Mouse (Mus musculus) midbrain, postnatal 0 days (tissue): ENCODE data around the gene Dusp13. TPM values are rescaled to one million over a fixed set of nuclear protein-coding genes. Genes with fewer than 3 reads are reported as not detected.

Experiments used
- ATAC-seq: fragments of 200-750 bp; cut with Nextera tagmentation; 2 replicates; pipeline ENCODE4 v1.8.0; 2017; ENCODE audit warnings: moderate number of reproducible peaks, mild to moderate bottlenecking, moderate TSS enrichment, moderate library complexity; ENCODE audit not compliant: low FRiP score
- DNase-seq: peaks from one replicate; pipeline ENCODE4 v3.0.0-alpha.2; 2015; ENCODE audit warnings: low spot score
- H3K27ac ChIP-seq: fragments of 300-500 bp; sonication (generic); 2 replicates; pipeline ENCODE4 v1.5.1; 2014; ENCODE audit warnings: low read depth, mild to moderate bottlenecking, low read length, mixed read lengths
- H3K27me3 ChIP-seq: fragments of 300-500 bp; sonication (generic); 2 replicates; pipeline ENCODE4 v1.6.1; 2014; ENCODE audit warnings: low read length, control low read depth, mixed read lengths; ENCODE audit not compliant: insufficient read depth
- H3K36me3 ChIP-seq: fragments of 300-500 bp; sonication (generic); 2 replicates; pipeline ENCODE4 v1.6.1; 2014; ENCODE audit warnings: low read length, control low read depth, mixed read lengths; ENCODE audit not compliant: insufficient read depth
- H3K4me1 ChIP-seq: fragments of 300-500 bp; sonication (generic); 2 replicates; pipeline ENCODE4 v1.6.1; 2014; ENCODE audit warnings: mild to moderate bottlenecking, control low read depth, antibody characterized with exemption, low read length, mixed read lengths; ENCODE audit not compliant: insufficient read depth
- H3K4me2 ChIP-seq: fragments of 300-500 bp; sonication (generic); 2 replicates; pipeline ENCODE4 v1.6.1; 2014; ENCODE audit warnings: low read depth, mild to moderate bottlenecking, low read length, mixed read lengths; ENCODE audit not compliant: poor library complexity, severe bottlenecking
- H3K4me3 ChIP-seq: fragments of 300-500 bp; sonication (generic); 2 replicates; pipeline ENCODE4 v1.5.1; 2014; ENCODE audit warnings: low read depth, mild to moderate bottlenecking, low read length, moderate library complexity
- H3K9ac ChIP-seq: fragments of 300-500 bp; sonication (generic); replicated peaks from 2 replicates; pipeline ENCODE4 v1.6.1; 2014; ENCODE audit warnings: mild to moderate bottlenecking, low read length, moderate library complexity, mixed read lengths; ENCODE audit not compliant: poor library complexity, severe bottlenecking
- H3K9me3 ChIP-seq: fragments of 300-500 bp; sonication (generic); 2 replicates; pipeline ENCODE4 v1.6.1; 2016; ENCODE audit warnings: low read length, control low read depth
- CTCF ChIP-seq: IDR thresholded peaks from 2 replicates; pipeline ENCODE4 v1.5.1; 2016; ENCODE audit warnings: antibody characterized with exemption, mild to moderate bottlenecking
- WGBS: fragments of 180-500 bp; shearing (Covaris S2); extraction: QIAGEN DNeasy Blood & Tissue Kit; methylation state at CpG from one replicate; pipeline ENCODE4 v1.1.7; 2014; 5-methylcytosine and 5-hydroxymethylcytosine counted together
- polyA plus RNA-seq: library from polyadenylated mRNA; unstranded; fragments of >200 nt; fragmentation: Nextera tagmentation; extraction: Ambion mirVana; gene quantifications from 2 replicates; pipeline ENCODE4 v1.2.1, GENCODE M21; 2015
- total RNA-seq: library from RNA; depleted of rRNA; stranded (reverse); fragments of >200 nt; gene quantifications from 2 replicates; pipeline ENCODE4 v1.2.3, GENCODE M21; 2014

Gene Dusp13
- total and polyA plus RNA-seq, 2 experiments from 2014 or later = not detected

DNA sequence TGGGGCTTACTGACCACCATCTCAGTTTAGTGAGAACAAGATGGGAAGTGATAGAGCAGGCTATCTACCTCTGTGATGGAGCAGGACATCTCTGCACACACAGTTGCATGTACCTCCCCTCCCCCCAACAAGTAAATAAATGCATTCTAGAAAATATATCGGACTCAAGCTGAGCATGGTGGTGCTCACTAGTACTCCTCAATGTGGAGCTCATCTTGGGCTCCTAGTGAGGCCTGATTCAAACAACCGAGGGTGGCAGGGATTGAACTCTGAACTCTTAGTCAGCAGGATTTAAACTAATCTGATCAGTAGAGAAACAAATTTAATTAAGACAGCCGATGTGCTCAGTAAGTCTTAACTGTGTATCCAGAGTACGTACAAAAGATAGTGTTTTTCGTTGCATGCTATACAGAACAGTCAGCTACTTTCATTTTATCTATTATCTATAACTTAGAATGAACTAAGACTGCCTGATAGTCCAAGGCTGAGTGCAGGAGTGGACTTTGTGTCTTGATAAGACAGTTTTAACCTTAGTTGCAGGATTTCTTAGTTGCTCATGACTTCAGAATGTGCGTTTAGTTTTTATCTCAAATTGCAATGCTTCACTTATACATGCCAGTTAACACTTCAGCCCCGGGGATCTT is 14.9 kb upstream of the Dusp13 start:
- no peak for TF ChIP-seq CTCF
- Histone ChIP-seq H3K4me2 (no peak overlapping the region), H3K27ac (no peak overlapping the region), H3K4me3 (no peak overlapping the region), H3K36me3 (no peaks in the 10 kb centered on the region), H3K27me3 (no peaks in the 10 kb centered on the region), H3K4me1 (no peaks in the 10 kb centered on the region), H3K9me3 (no peaks in the 10 kb centered on the region), H3K9ac (no peak overlapping the region)
- ATAC-seq (no peak), DNase-seq (no peak)
- WGBS = 71% methylated on average over 7 of the region's 7 CpGs

DNA sequence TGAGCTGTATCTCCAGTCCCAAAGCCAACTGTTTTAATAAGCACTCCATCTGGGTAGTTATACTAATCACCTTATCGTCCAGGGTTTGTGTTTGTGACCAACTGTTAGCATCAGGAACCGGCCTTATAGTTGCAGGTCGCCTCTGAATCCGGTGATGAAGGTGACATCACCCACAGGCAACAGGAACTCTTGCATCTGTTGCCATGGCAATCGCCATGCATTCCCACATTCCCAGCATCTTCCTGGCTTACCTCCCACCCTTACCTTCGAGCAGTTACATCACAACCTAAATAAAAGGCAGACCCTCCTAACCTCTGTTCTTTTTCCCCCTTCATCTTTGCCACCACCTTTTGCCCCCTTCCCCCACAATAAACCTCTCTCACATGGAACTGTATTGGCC is 13.7 kb upstream of the Dusp13 start:
- 81% methylated on average over 6 of the region's 6 CpGs for WGBS
- H3K4me1 ChIP-seq = no peaks in the 10 kb centered on the region
- TF ChIP-seq CTCF = no peak

DNA sequence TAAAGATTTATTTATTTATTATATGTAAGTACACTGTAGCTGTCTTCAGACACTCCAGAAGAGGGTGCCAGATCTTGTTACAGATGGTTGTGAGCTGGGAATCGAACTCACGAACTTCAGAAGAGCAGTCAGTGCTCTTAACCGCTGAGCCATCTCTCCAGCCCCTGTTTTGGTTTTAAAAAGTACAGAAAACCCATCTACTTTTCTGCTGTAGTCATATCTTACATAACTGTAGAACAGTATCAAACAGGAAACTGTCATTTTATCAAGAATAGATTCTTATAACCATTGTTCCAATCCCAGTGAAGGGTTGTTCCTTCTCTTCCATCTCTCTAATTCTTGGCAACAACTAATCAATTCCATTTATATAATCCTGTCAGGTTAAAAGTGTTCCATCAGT is 12.8 kb upstream of the Dusp13 start:
- ATAC-seq (no peak), DNase-seq (no peak)
- no peak overlapping the region for H3K4me3 ChIP-seq
- H3K27me3 ChIP-seq = no peaks in the 10 kb centered on the region
- no peak overlapping the region for H3K4me2 ChIP-seq
- H3K9ac ChIP-seq = no peak overlapping the region
- no peak for TF ChIP-seq CTCF
- no peaks in the 10 kb centered on the region for H3K36me3 ChIP-seq
- no peaks in the 10 kb centered on the region for H3K9me3 ChIP-seq
- H3K4me1 ChIP-seq = no peaks in the 10 kb centered on the region
- H3K27ac ChIP-seq = no peak overlapping the region
- 96% methylated on average over 3 of the region's 3 CpGs for WGBS

More for the DNA sequence above, 13.7 kb upstream of the Dusp13 start:
- no peak overlapping the region for H3K27ac ChIP-seq
- no peak overlapping the region for H3K4me3 ChIP-seq
- no peak overlapping the region for H3K4me2 ChIP-seq
- H3K27me3 ChIP-seq = no peaks in the 10 kb centered on the region
- no peaks in the 10 kb centered on the region for H3K36me3 ChIP-seq
- no peak for DNase-seq
- H3K9me3 ChIP-seq = no peaks in the 10 kb centered on the region
- H3K9ac ChIP-seq = no peak overlapping the region
- no peak for ATAC-seq

DNA sequence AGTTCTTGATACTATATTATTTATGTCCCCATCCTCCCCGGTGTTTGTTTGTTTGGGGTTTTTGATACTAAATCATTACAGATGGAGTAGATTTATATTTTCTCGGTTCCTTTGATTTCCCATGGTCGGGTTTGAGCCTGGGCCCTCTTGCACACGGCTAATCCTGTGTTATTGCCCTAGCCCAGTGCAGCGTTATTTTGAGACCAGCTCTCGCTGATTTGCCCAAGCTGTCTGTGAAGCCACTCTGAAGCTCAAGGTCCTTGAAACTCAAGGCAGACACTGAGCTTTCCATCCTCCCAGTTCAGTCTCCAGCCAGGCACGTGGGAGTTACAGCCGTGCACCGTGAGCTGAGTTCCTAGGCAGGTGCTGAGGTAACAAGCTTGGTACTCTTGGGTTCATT is 10.6 kb upstream of the Dusp13 start:
- TF ChIP-seq CTCF = no peak
- Histone ChIP-seq H3K36me3 (no peaks in the 10 kb centered on the region), H3K9ac (no peak overlapping the region), H3K27me3 (no peaks in the 10 kb centered on the region), H3K9me3 (no peaks in the 10 kb centered on the region), H3K4me1 (no peaks in the 10 kb centered on the region), H3K4me2 (no peak overlapping the region), H3K4me3 (no peak overlapping the region), H3K27ac (no peak overlapping the region)
- DNase-seq (no peak), ATAC-seq (no peak)
- 89% methylated on average over 9 of the region's 9 CpGs for WGBS

GRCm38 (mm10) chr14:21753367-21753766 is 2.4 kb upstream of the Dusp13 start:
- H3K4me1 ChIP-seq = no peaks in the 10 kb centered on the region
- TF ChIP-seq CTCF = no peak
- 85% methylated on average over 4 of the region's 4 CpGs for WGBS

DNA sequence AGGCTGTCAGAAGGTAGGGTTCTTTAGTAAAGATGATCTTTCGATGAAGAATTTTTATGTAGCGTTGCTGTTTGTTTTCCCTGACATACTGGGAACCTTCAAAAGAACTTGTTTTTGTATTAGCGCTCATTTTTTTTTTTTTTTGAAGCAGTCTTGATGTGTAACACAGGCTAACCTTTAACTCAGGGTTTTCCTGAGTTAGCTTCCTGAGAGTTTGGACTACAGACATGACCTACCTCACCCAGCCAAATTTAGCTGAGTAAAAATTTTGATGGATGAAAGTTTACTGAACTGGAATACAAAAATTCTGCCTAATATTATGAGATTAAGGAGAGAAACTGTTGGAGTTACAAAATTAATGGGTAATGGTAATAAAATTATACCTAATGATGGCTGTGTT is 1.4 kb upstream of the Dusp13 start:
- H3K27ac ChIP-seq = no peak overlapping the region
- no peaks in the 10 kb centered on the region for H3K4me1 ChIP-seq
- TF ChIP-seq CTCF = no peak
- H3K4me2 ChIP-seq = peak overlapping the region; percentile 61
- no peaks in the 10 kb centered on the region for H3K36me3 ChIP-seq
- no peak overlapping the region for H3K9ac ChIP-seq
- no peaks in the 10 kb centered on the region for H3K9me3 ChIP-seq
- H3K27me3 ChIP-seq = no peaks in the 10 kb centered on the region
- DNase-seq (no peak), ATAC-seq (no peak)
- 94% methylated on average over 3 of the region's 3 CpGs for WGBS
- no peak overlapping the region for H3K4me3 ChIP-seq

More at GRCm38 (mm10) chr14:21753367-21753766, 2.4 kb upstream of the Dusp13 start:
- H3K4me2 ChIP-seq = no peak overlapping the region
- no peaks in the 10 kb centered on the region for H3K27me3 ChIP-seq
- H3K27ac ChIP-seq = no peak overlapping the region
- H3K9ac ChIP-seq = no peak overlapping the region
- no peaks in the 10 kb centered on the region for H3K9me3 ChIP-seq
- no peak overlapping the region for H3K4me3 ChIP-seq
- H3K36me3 ChIP-seq = no peaks in the 10 kb centered on the region
- ATAC-seq (no peak), DNase-seq (no peak)
